Comparison of ENCODE assay signal across 7 mouse cellular contexts in genomic region chr17:26933885-26934827, GRCm38 (mm10). TPM values are rescaled to one million over a fixed set of nuclear protein-coding genes. Genes with fewer than 3 reads are reported as not detected.
DNase-seq lines count a peak whose midpoint lies in the region; ATAC-seq lines count a peak whose summit lies in the region.

No protein-coding gene starts in this region.

- ATAC-seq in lung, embryonic 16.5 days (ENCODE audit: low read depth), result no peak
- no peak for ATAC-seq in forebrain, embryonic 14.5 days
- ATAC-seq in limb, embryonic 11.5 days (ENCODE audit: insufficient number of reproducible peaks, low FRiP score, low TSS enrichment, low read depth), result no peak
- no peak for ATAC-seq in neural tube, embryonic 15.5 days (ENCODE audit: low FRiP score)

- H3K36me3 ChIP-seq in lung, embryonic 16.5 days (ENCODE audit: control insufficient read depth, insufficient read depth, low read length), result peaks cover 10% of the 10 kb centered on the region
- peaks cover 37% of the 10 kb centered on the region for H3K36me3 ChIP-seq in forebrain, embryonic 14.5 days (ENCODE audit: control insufficient read depth, insufficient read depth, low read length)
- peaks cover 2% of the 10 kb centered on the region; the same call in 1 of the 2 replicates for H3K36me3 ChIP-seq in limb, embryonic 11.5 days (ENCODE audit: control insufficient read depth, insufficient read depth, low read length)
- peaks cover 23% of the 10 kb centered on the region for H3K36me3 ChIP-seq in neural tube, embryonic 15.5 days

- H3K4me1 ChIP-seq in lung, embryonic 16.5 days (replicated peaks; ENCODE audit: control insufficient read depth, insufficient read depth, low read length), result peaks cover 22% of the 10 kb centered on the region
- H3K4me1 ChIP-seq in forebrain, embryonic 14.5 days (ENCODE audit: control insufficient read depth, insufficient read depth, low read length), result peaks cover 15% of the 10 kb centered on the region
- H3K4me1 ChIP-seq in limb, embryonic 11.5 days (ENCODE audit: control insufficient read depth, insufficient read depth, low read length), result peaks cover 16% of the 10 kb centered on the region
- peaks cover 49% of the 10 kb centered on the region for H3K4me1 ChIP-seq in neural tube, embryonic 15.5 days

- H3K4me3 ChIP-seq in lung, embryonic 16.5 days (ENCODE audit: low read length), result peak overlapping the region; percentile 71
- H3K4me3 ChIP-seq in forebrain, embryonic 14.5 days (ENCODE audit: low read depth, low read length), result peak overlapping the region; percentile 54
- peak overlapping the region; percentile 65 for H3K4me3 ChIP-seq in limb, embryonic 11.5 days (ENCODE audit: low read depth, low read length)
- peak overlapping the region; percentile 60 for H3K4me3 ChIP-seq in neural tube, embryonic 15.5 days (replicated peaks)

- no peaks in the 10 kb centered on the region for H3K27me3 ChIP-seq in lung, embryonic 16.5 days (ENCODE audit: control insufficient read depth, insufficient read depth, low read depth, low read length)
- no peaks in the 10 kb centered on the region for H3K27me3 ChIP-seq in forebrain, embryonic 14.5 days (replicated peaks; ENCODE audit: control insufficient read depth, insufficient read depth, low read length)
- no peaks in the 10 kb centered on the region for H3K27me3 ChIP-seq in limb, embryonic 11.5 days (ENCODE audit: control insufficient read depth, insufficient read depth, low read length)
- no peaks in the 10 kb centered on the region for H3K27me3 ChIP-seq in neural tube, embryonic 15.5 days (replicated peaks)

- H3K27ac ChIP-seq in lung, embryonic 16.5 days (ENCODE audit: low read length), result no peak overlapping the region
- H3K27ac ChIP-seq in forebrain, embryonic 14.5 days (ENCODE audit: low read depth, low read length), result no peak overlapping the region
- H3K27ac ChIP-seq in limb, embryonic 11.5 days (replicated peaks; ENCODE audit: low read depth, low read length), result no peak overlapping the region
- no peak overlapping the region for H3K27ac ChIP-seq in neural tube, embryonic 15.5 days (replicated peaks)

- no peak for DNase-seq in lung, postnatal 4 days
- DNase-seq in forebrain, embryonic 14.5 days (ENCODE audit: low spot score), result no peak
- no peak for DNase-seq in limb, embryonic 11.5 days (ENCODE audit: low spot score)
- DNase-seq in left cerebral cortex, adult 9 months (ENCODE audit: low spot score in 2 of 2), result no peak
- DNase-seq in adrenal gland, postnatal 14 days, result no peak

- H3K9me3 ChIP-seq in lung, embryonic 16.5 days (ENCODE audit: control insufficient read depth, low read length), result no peaks in the 10 kb centered on the region
- H3K9me3 ChIP-seq in forebrain, embryonic 14.5 days (replicated peaks; ENCODE audit: control insufficient read depth, low read length), result no peaks in the 10 kb centered on the region
- no peaks in the 10 kb centered on the region for H3K9me3 ChIP-seq in limb, embryonic 11.5 days (ENCODE audit: control insufficient read depth, low read length)
- no peaks in the 10 kb centered on the region for H3K9me3 ChIP-seq in neural tube, embryonic 15.5 days (replicated peaks)

- 75% methylated on average over 16 of the region's 16 CpGs for WGBS in lung, embryonic 16.5 days
- WGBS in forebrain, embryonic 14.5 days, result 86% methylated on average over 16 of the region's 16 CpGs
- WGBS in limb, embryonic 11.5 days, result 82% methylated on average over 16 of the region's 16 CpGs
- 82% methylated on average over 16 of the region's 16 CpGs for WGBS in neural tube, embryonic 15.5 days

- peak overlapping the region; percentile 89 for H3K4me2 ChIP-seq in lung, embryonic 16.5 days (ENCODE audit: low read depth, low read length)
- peak overlapping the region; percentile 91 for H3K4me2 ChIP-seq in forebrain, embryonic 14.5 days (ENCODE audit: low read length)
- peak overlapping the region; percentile 94 for H3K4me2 ChIP-seq in limb, embryonic 11.5 days (ENCODE audit: low read depth, severe bottlenecking)
- H3K4me2 ChIP-seq in neural tube, embryonic 15.5 days, result peak overlapping the region; percentile 69

- H3K9ac ChIP-seq in lung, embryonic 16.5 days (ENCODE audit: low read length), result peak overlapping the region; percentile 78
- peak overlapping the region; percentile 77 for H3K9ac ChIP-seq in forebrain, embryonic 14.5 days (ENCODE audit: low read length)
- H3K9ac ChIP-seq in limb, embryonic 11.5 days (ENCODE audit: low read length), result no peak overlapping the region; the same call in 1 of the 2 replicates
- peak overlapping the region; percentile 84 for H3K9ac ChIP-seq in neural tube, embryonic 15.5 days (replicated peaks)

RNA-seq across cellular contexts. Expression of gene Phf1, which starts 1.3 kb away (rescaled TPM):
- polyA plus RNA-seq in lung, embryonic 16.5 days (2015; fragmentation: Nextera tagmentation; extraction: Ambion mirVana), result 9.7 and 10.0 TPM in 2 replicates
- 10.0 and 12.1 TPM in 2 replicates for polyA plus RNA-seq in forebrain, embryonic 14.5 days (2014; fragmentation: Nextera tagmentation; extraction: Ambion mirVana)
- 4.7 and 5.0 TPM in 2 replicates for polyA plus RNA-seq in limb, embryonic 11.5 days (2014; fragmentation: Nextera tagmentation; extraction: Ambion mirVana)
- polyA plus RNA-seq in neural tube, embryonic 15.5 days (2015; fragmentation: Nextera tagmentation; extraction: Ambion mirVana), result 27.5 and 30.5 TPM in 2 replicates
- total RNA-seq in adrenal gland, postnatal 14 days (2021), result 19.9 and 25.3 TPM in 2 replicates

RNA-seq across cellular contexts. Expression of gene Cuta, which starts 5.2 kb away (rescaled TPM):
- polyA plus RNA-seq in lung, embryonic 16.5 days (2015; fragmentation: Nextera tagmentation; extraction: Ambion mirVana), result 194 and 199 TPM in 2 replicates
- 137 and 150 TPM in 2 replicates for polyA plus RNA-seq in forebrain, embryonic 14.5 days (2014; fragmentation: Nextera tagmentation; extraction: Ambion mirVana)
- polyA plus RNA-seq in limb, embryonic 11.5 days (2014; fragmentation: Nextera tagmentation; extraction: Ambion mirVana), result 164 and 170 TPM in 2 replicates
- 141 and 152 TPM in 2 replicates for polyA plus RNA-seq in neural tube, embryonic 15.5 days (2015; fragmentation: Nextera tagmentation; extraction: Ambion mirVana)
- total RNA-seq in adrenal gland, postnatal 14 days (2021), result 118 and 132 TPM in 2 replicates

RNA-seq across cellular contexts. Expression of gene Syngap1, which starts 6.9 kb away (rescaled TPM):
- 0.90 and 1.9 TPM in 2 replicates for polyA plus RNA-seq in lung, embryonic 16.5 days (2015; fragmentation: Nextera tagmentation; extraction: Ambion mirVana)
- polyA plus RNA-seq in forebrain, embryonic 14.5 days (2014; fragmentation: Nextera tagmentation; extraction: Ambion mirVana), result 4.2 and 4.9 TPM in 2 replicates
- 3.1 and 3.5 TPM in 2 replicates for polyA plus RNA-seq in limb, embryonic 11.5 days (2014; fragmentation: Nextera tagmentation; extraction: Ambion mirVana)
- polyA plus RNA-seq in neural tube, embryonic 15.5 days (2015; fragmentation: Nextera tagmentation; extraction: Ambion mirVana), result 3.7 and 3.8 TPM in 2 replicates
- 16.0 and 17.3 TPM in 2 replicates for total RNA-seq in adrenal gland, postnatal 14 days (2021)

RNA-seq across cellular contexts. Expression of gene Kifc5b, which starts 17.3 kb away (rescaled TPM):
- 9.0 and 12.9 TPM in 2 replicates for polyA plus RNA-seq in lung, embryonic 16.5 days (2015; fragmentation: Nextera tagmentation; extraction: Ambion mirVana)
- 2.4 and 3.0 TPM in 2 replicates for polyA plus RNA-seq in forebrain, embryonic 14.5 days (2014; fragmentation: Nextera tagmentation; extraction: Ambion mirVana)
- polyA plus RNA-seq in limb, embryonic 11.5 days (2014; fragmentation: Nextera tagmentation; extraction: Ambion mirVana), result 7.3 and 9.8 TPM in 2 replicates
- 2.3 and 3.5 TPM in 2 replicates for polyA plus RNA-seq in neural tube, embryonic 15.5 days (2015; fragmentation: Nextera tagmentation; extraction: Ambion mirVana)
- 5.0 and 5.2 TPM in 2 replicates for total RNA-seq in adrenal gland, postnatal 14 days (2021)

RNA-seq across cellular contexts. Expression of gene Zbtb9, which starts 38.8 kb away (rescaled TPM):
- polyA plus RNA-seq in lung, embryonic 16.5 days (2015; fragmentation: Nextera tagmentation; extraction: Ambion mirVana), result 16.5 and 17.1 TPM in 2 replicates
- polyA plus RNA-seq in forebrain, embryonic 14.5 days (2014; fragmentation: Nextera tagmentation; extraction: Ambion mirVana), result 9.1 and 10.0 TPM in 2 replicates
- polyA plus RNA-seq in limb, embryonic 11.5 days (2014; fragmentation: Nextera tagmentation; extraction: Ambion mirVana), result 11.5 and 14.0 TPM in 2 replicates
- polyA plus RNA-seq in neural tube, embryonic 15.5 days (2015; fragmentation: Nextera tagmentation; extraction: Ambion mirVana), result 15.9 and 16.0 TPM in 2 replicates
- total RNA-seq in adrenal gland, postnatal 14 days (2021), result 5.2 and 5.3 TPM in 2 replicates
